Mouse (Mus musculus) testis, postnatal 10 days (tissue): Measurements from ENCODE around the gene Dpf1.

Experiments
- DNase-seq: peaks from one replicate; pipeline ENCODE4 v3.0.0; 2021; ENCODE audit warnings: low spot score

The Dpf1 gene

DNA sequence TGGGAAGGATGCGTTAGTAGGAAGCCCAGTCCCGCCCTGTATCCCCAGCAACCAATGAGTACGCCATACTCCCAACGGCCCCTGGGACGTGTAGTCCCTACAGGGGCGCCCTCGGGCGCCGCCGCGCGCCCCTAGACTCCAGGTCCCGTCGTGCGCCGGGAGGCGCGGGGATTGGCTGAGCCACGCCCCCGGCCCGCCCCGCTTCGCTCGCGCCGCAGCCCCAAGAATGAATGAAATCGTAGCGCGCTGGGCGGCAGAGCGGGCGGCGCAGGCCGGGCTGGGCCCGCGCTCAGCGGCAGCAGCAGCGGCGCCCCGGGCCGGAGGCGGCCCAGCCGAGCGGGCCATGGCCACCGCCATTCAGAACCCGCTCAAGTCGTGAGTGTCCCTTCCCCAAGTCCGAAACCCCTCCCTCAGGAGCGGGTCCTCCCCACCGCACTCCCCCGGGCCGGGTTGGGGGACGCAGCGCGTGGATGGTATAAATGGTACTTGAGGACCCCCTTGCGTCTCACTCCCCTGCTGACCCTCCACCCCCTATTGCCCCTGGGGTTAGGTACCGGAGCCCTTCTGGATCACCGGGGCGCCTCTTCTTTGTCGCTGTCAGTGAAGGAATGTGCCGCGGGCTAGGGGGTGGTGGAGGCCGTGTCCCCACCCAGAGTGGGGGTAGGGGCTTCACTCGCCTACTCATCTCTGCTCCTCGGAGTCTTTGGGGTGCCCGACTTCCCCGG is at the start of gene Dpf1:
Gene Dpf1, plus strand, starts transcription at position 214 of the 725 bp plus-strand sequence.
- DNase-seq: peak; percentile 89

DNA sequence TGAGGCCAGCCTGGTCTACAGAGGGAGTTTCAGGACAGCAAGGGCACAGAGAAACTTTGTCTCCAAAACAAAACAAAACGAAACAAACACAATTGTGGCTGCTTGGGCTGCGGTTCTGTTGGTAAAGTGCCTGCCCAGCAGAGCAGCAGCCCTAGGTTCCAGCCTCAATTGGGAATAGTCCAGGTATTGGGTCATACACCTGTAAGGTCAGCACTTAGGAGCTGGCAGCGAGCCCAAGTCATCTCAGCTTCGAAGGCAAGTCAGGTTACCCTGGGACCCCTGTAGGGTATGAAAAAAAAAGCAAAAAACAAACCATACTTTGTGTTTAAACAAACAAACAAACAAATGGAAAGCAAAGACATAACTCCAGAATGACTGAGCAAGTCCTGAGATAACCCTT is 47.9 kb upstream of the Dpf1 start:
- DNase-seq: no peak

DNA sequence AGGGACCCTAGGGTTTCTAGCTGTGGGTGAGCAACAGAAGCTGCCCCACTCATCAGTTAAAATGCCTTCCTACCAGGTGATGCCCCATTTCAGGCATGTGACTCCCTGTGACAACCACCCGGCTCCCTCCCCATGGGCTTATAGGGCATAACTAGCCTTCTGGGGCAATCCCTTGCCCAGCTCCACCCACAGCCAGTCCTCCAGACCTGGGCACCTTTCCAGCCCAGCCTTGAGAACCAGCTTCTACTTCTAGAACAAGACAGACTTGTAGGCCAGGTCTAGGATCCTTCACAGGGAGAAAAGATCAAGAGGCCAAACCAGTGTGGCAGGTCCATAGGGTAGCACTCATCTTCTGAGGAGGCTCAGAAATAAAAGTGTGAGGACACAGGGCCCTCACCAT is 46.4 kb upstream of the Dpf1 start:
- no peak for DNase-seq

DNA sequence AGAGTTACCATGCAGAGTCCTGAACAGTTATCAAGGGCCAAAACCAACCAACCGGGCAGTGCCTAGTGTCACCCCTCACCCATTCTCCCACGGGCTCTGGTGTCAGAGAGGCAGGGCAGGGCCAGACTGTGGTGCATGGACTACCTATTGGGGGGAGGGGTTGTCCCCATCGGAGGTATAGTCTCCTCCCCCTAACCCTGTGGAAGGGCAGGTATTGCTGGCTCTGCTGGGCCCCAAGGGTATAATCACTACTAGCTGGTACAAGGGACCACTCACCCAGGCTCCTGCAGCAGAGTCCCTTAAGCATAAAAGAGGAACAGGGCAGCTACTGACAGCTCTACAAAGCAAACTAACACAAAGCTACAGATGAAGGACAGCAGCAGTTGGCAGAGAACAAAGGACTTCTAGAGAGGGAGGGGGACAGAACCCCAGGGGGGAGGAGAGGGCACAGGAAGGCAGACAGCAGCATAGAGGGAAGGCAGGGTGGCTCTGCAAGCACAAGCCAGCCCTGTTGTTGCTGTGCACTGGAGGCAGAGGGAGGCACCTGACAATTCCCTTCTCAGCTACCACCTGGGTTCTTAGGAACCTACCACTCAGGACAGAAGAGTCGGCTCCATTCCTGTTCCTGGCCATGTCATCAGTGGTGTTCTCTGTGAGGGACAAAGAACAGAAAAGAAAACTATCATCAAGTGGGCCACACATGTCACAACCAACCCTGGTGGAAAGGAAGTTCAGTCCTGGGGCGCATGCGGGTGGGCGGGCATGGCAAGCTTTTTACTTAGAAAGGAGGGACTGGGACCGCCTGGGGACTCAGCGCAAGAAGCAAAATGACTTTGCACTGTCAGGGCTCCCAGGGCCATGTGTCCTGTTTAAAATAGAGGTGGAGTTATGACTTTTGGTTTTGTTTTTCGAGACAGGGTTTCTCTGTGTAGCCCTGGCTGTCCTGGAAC is 43.7 kb upstream of the Dpf1 start:
- no peak for DNase-seq

DNA sequence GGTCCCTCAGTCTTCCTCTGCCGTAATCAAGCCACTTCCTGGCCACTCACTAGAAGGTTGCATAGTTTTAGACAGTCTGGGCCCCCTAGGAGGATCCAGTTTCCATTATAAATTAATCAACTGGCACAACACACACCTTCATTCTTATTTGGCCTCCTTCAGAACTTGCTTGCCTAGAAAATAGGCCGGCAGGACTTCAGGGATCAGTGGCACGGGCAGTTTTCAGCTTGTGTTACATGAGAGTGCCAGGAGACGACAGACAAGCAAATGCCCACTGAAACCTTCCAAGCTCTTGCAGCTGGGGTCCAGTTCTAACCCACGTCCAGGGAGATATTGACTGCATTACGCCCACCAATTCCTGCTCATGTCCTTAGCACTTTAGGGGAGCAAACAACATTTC is 41.6 kb upstream of the Dpf1 start:
- DNase-seq: no peak

DNA sequence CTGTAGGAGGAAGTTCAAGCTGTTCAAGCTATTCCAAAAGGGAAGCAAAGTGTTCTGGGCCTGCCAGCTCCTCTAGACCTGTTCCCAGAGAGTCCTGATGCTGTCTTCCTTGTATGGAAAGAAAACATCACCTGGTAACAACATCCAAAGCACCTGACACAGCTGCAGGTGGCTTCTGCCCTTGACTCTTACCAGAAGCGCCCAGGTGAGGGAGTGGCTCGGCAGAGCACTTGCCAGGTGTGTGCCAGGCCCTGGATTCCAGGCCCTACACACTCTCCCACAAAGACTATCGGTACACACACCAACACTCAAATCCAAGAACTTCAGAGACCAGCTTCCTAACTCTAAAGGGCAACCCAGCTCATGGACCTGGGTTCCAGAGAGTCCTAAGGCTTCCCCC is 39.9 kb upstream of the Dpf1 start:
- DNase-seq: no peak

DNA sequence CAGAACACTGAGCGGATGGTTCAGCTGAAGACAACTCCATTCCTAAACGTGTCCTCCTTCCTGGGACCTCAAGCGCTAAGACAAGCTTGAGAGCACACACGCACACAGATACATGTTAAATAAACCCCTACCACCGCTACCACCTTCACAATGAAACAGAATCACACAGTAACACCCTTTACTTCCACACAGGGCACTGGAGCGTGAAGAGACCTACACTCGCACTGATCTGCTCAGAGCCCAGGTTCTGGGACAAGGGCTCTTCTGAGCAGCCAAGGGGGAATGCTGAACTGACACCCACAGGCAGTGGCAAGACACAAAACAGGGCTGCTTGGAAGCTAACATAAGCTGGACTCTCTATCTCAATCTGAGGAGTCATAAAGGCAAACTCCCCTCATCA is 38.1 kb upstream of the Dpf1 start:
- no peak for DNase-seq

DNA sequence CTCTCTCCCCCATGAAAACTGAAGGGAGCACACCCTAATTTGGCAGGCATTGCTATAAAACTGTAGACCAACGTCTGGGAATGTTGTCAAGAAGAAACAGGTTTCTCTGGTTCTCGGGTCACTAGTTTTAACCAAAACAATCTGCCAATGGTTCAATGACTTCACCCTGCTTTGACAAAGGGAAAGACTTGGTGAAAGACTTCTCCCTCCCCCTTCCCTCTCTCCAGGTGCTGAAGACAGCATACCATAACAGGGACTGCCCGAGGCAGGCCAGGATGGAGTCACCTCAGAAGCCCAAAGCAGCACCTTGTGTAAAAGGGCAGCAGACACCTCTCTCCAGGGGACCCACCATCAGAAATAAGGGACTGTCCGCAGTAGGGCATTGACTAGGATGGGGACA is 36.8 kb upstream of the Dpf1 start:
- DNase-seq: no peak

DNA sequence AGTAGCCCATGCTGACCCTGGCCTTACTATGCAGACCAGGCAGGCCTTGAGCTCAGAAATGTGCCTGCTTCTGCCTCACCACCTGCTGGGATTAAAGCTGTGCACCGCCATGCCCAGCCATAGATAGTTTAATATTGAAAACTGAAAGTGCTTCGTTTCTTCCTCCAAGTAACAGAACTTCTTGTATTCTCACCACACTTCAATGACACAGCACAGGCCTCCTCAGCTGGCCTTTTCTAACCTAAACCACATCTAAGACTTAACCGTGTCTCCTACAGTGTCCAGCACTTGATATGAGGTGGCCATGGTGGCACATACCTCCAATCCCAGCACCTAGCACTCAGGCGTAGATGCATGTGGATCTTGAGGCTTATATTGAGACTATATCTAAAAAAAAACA is 33.3 kb upstream of the Dpf1 start:
- no peak for DNase-seq

DNA sequence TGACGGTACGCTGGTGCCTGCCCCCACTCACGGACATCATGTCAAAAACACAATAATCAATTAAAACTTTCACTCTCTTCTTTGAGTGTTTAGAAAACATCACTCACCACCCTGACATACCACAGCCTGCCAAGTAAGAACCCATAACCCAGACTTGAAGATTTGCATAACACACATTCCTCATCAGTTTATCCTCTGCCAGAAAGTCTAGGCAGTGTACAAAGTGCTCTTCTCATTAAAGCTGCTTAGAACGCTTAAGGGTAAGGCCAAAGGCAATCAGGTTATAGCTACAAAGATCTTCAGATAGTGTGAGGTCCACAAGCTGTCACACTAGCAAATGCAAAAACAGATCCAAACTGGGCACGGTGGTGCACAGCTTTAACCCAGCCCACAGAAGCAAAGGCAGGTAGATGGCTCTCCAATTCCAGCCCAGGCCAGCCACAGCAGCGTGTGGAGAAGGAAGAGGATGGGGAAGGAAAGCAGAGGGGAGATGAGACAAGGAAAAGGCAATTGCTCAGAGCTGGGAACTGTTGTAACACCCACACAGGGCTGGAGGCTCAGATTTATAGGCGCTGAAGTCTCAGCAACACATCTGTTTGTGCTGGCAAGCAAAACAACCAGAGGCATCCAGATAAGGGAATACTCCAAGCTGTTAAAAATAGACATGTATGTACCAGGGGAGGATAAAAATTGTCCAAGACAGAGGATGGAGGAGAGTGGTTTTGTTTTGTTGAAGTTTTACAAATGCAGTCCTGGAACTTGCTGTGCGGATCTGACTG is 31.9 kb upstream of the Dpf1 start:
- DNase-seq: no peak

DNA sequence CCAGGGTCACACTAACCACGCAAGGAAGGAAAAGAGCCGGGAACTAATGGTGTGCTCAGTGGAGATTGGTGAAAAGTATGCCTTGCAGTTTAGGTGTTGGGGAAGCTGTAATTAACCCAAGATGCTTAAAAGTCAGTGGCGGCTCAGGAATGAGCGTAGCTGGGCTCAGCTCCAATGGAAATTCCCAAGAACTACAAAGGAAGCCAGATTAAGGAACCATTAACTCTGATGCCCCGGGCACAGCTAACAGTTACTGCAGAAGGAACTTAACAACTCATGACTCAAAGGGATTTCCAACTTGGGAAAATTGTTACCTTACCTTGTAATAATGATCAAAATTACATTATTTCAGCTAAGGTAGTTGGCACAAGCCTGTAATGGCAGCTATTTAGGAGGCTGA is 27.0 kb upstream of the Dpf1 start:
- no peak for DNase-seq

DNA sequence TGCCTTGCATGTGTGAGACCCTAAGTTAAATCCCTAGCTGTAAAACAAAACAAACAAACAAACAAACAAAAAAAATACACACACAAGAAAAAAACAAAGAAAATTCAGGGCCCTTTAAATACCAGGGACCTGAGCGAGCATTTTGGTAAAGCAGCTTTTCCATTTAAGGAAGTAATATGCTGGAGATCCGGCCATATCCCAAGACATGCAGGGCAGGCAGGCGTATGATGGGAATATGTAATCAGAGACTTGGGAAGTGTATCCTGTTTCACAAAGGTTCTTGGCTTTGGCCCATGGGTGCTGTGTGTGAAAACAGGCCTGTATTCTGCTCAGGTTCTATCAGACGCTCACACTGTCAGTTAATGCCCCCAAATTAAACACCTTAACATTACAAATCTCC is 26.2 kb upstream of the Dpf1 start:
- DNase-seq: no peak

DNA sequence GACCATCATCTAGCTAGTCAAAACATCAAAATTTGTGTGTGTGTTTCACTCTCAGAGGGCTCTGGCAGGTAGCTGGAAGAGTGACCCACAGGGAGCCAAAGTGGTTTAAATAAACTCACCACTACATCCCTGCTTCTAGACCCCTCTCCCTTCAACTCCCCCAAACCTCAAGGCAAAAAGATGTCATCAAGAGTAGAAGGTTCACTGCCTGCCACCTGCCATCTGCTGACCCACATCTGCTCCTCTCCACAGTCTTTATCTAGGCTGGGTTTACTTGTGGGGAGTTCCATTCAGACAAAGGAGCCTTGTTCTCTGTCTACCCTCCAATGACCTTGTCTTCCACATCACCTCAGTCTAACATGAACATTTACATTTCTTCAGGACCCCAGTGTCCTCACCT is 24.5 kb upstream of the Dpf1 start:
- DNase-seq: no peak

DNA sequence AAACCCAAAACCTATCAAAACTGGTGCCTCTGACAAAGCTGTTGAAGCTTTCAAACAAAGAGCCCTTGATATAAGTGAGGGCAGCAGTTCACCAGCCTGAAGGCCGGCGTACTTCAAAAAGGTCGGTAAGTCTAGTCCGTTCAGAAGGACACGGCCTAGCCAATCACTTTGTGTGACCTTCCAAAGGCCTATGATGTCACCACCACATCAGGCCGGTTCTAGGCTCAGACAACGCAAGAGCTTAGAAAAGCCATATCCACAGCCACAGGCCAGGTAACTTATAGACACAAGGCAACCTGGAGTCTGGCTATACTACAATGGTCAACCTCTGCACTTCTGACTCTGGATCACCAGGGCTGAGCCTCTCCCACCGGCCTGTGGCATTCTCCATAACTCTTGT is 23.8 kb upstream of the Dpf1 start:
- DNase-seq: no peak

DNA sequence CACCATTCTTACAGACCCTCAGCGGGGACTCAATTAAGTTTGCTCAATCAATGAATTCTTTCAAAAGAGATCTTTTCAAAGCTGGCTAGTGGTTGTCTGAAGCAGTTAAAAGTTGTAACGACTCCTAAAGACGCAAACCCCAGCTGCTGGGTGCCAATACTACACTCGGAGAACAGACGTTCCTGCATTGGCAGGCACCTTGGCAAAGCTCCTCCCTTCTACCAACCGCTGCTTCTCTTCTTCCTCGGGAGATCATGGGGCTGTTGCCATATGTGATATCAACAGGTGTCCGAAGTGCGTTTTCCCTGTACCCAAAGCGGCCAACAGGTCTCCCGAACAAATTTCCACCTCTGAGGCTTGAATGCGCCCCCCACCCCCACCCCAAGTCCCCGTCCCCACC is 22.9 kb upstream of the Dpf1 start:
- DNase-seq: no peak

DNA sequence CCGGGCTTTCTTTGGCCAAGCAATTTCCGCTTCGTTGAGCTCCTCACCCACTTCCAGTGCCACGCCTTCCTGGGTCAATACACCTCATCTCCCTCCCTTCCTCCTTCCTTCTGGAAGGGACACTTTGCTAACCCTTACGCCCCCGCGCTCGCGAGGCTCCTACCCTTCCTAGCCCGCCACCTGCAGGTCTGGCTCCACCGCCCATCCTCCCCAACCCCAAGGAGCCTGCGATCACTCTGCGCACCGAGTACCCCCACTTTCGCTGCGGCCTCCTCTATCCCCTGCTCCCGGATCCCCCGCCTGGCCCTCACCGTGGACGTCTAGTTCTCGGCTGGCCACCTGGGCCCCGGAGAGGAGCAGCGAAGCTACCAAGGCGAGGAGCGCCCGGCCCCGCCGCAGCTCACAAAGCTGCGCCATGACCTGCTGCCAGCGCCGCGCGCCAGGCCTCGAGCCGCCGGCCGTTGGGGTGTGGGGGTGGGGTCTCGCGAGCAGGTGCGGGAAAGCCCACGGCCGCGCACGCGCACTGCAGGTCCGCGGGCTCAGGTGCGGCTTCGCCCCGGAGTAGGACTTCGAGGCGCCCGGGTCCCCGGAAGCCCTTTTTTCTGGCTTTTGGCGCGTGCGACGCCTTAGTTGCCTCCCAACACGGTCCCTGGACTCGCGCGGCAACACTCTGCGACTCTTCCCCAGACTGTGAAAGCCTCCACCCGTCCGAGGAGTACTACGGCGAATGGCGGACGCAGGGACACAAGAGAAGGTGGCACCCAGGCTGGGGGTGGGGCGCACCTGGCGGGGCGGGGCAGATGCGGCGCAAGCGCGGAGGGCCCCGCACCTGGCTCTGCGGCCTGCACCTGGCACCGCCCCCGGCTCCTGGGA is 22.3 kb upstream of the Dpf1 start, which contains the start of gene Spint2:
Gene Spint2, minus strand, starts transcription at position 712 of the 873 bp plus-strand sequence.
- DNase-seq: peak; percentile 89

DNA sequence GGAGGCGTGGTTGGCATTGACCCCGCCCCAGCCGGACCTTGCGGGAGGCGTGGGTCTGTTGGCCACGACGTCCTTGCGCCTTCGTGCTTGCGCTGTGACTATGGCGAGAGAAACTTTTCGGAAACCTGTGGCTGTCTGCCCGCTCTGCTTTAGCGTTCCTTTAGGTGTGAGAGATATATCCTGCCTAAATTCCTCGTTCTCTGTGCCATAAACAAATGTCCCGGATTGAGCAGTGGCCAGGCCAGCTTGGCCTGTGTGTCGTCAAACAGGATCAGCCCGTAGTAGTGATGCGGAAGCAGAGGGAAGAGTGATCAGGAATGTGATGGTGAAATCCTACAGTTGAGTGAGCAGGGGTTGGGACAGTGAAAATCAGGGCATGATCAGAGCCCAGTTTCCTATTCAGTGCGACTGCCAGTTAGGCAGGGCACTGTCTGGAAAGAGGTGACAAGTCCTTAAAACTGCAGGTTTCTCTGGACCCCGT is 21.6 kb upstream of the Dpf1 start:
- DNase-seq: no peak

DNA sequence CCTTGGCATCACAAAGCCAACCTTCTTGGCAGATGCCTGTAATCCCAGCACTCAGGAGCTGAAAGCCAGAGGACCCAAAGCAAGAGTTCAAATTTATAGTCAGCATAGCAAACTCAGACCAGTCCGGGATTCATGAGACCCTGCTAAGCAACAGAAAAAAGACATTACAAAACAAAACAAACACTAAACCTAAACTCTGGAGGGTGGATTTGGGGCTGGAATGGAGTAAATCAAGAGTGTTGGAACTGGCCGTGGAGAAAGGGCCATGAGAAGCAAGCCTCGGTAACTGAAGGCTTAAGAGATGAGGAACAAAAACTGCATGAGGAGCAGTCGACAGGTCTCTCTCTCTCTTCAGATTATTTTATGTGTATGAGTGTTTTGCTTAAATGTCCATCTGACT is 19.9 kb upstream of the Dpf1 start:
- no peak for DNase-seq

DNA sequence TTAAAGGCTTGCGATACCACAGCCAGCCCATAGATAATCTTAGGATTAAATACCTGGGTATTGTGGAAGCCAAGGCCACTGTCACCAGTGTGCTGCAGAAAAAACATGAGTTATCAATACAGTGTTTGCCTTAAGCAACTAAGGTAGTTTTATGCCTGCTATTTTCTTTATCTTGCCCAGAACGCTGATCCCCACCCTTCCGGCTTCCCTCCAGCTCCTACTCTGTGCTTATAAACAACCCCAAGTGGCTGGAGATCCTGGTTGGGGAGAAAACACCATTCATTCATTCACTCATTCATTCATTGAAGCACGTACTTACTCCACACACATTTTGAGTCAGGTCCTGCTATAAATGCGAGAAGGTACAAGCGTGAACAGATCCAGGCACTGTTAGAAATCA is 19.2 kb upstream of the Dpf1 start:
- no peak for DNase-seq

DNA sequence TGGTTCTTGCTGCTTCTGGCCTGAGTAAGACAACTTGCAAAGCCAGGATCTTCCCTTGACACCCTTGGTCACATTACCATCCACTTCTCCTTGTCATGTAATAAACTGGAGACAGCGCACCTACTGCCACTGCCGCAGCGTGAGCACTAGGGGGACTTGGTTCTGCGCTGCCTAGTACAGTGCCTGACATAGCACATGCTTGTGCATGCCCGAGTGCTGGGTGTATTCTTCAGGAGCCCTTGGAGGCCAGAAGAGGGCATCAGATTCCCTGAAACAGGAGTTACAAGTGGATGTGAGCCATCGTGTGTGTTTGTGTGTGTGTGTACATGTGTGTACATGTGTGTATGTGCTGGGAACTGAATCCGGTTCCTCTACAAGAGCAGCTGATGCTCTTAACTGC is 16.3 kb upstream of the Dpf1 start:
- no peak for DNase-seq

DNA sequence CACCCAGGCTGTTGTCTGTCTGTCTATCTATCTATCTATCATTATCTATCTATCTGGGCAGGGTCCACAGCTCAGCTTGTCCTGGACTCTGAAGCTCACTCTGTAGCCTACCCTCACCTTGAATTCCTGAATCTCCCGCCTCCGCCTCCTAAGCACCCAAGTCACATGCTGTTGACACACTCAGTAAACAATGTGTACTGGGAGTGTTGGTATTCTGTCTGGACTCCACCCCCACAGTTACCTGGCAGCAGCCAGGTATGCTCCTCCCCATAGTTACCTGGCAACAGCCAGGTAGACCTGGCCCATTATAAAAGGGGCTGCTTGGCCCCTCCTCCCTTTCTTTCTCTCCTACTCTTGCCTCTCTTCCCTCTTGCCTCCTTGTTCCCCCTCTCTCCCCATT is 15.7 kb upstream of the Dpf1 start:
- DNase-seq: no peak
